Mouse (Mus musculus) activated CD4-positive, CD25-positive, alpha-beta regulatory T cell, adult 4 months (primary cell): ENCODE results near the gene Ghrhr. TPM values are rescaled to one million over a fixed set of nuclear protein-coding genes. Genes with fewer than 3 reads are reported as not detected.

Experiments
- polyA plus RNA-seq, 2 experiments: library from polyadenylated mRNA; unstranded; fragments of 100-300 nt; shearing (Covaris generic); gene quantifications; one replicate each; pipeline ENCODE4 v1.2.1; 2017

Ghrhr gene
- polyA plus RNA-seq, 2 experiments from 2014 or later: not detected

Other genes starting within 250 kb of the Ghrhr start
- not detected for gene Crhr2, start 243.3 kb upstream of the Ghrhr start, polyA plus RNA-seq
- gene Inmt, start 201.3 kb upstream of the Ghrhr start, polyA plus RNA-seq: not detected
- gene Mindy4, start 172.9 kb upstream of the Ghrhr start, polyA plus RNA-seq: under 1 TPM in 1 of 2 experiments, not detected in 1; 0.19 TPM
- under 1 TPM in 1 of 2 experiments, not detected in 1; 0.18 TPM for gene Aqp1, start 39.9 kb upstream of the Ghrhr start, polyA plus RNA-seq
- not detected for gene Adcyap1r1, start 75.7 kb downstream of the Ghrhr start, polyA plus RNA-seq